ENCODE assay signal across 8 mouse cellular contexts in the genomic region with DNA sequence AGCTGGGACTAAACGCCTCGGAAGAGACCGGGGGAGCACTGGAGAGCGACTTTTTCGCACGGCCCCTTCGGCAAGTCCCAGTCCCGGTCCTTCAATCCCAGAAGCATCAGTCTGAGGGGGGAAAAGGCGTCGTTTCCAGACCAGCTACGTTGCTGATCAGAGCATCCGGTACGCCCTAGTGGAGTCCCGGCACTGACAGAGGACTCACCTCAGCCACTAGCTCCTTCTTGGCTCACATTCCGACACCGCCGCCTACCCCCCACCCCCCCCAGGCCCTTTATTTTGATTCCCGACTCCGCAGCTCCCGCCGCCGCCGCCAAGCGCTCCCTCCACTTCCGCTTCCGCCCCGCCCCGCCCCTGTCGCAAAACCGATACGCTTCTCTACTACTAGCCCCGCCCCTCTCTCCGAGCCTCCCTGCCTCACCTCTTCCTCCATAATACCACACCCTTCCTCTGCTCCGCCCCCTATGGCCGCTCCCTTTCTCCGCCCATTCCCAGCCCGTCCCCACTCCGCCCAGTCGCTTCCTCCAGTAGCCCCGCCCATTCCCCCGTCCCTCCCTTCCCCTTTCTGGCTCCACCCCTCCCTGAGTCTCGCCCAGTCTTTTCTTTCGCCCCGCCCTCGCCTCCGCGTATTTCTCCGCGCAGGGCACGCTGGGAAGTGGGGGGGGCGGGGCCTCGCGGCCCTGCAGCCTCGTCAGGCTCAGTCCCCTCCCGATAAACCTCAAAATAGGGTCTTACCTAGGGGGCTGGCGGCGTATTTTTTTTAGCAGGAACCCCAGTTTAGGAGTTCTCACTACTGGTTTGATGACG. TPM values are rescaled to one million over a fixed set of nuclear protein-coding genes. Genes with fewer than 3 reads are reported as not detected.
DNase-seq lines count a peak whose midpoint lies in the region; ATAC-seq and TF ChIP-seq lines count a peak whose summit lies in the region.

No protein-coding gene starts in this region.

- H3K4me1 ChIP-seq in cortical plate, adult 2 months (ENCODE audit: control insufficient read depth, insufficient read depth, low read length), result peaks cover 2% of the 10 kb centered on the region; the same call in 1 of the 2 replicates
- H3K4me1 ChIP-seq in megakaryocyte, embryonic 14.5 days, result peaks cover 43% of the 10 kb centered on the region

- ATAC-seq in activated CD4-positive, CD25-positive, alpha-beta regulatory T cell, adult 4 months, result peak; percentile 74

- peak; percentile 99 for DNase-seq in gastrocnemius, adult 8-10 months (ENCODE audit: low spot score in 2 of 2)
- DNase-seq in hindlimb bud, embryonic 11.5 days (ENCODE audit: extremely low spot score, low read depth, low spot score), result peak; percentile 90
- DNase-seq in left cerebral cortex, adult 8-10 months (ENCODE audit: low spot score in 2 of 2), result peak; percentile 84 to 99
- DNase-seq in right cerebral cortex, postnatal 10 days (ENCODE audit: low spot score in 2 of 2), result peak; percentile 99 to 100
- DNase-seq in urinary bladder, postnatal 25 days (ENCODE audit: low spot score), result peak; percentile 98

- H3K36me3 ChIP-seq in megakaryocyte, embryonic 14.5 days (replicated peaks; ENCODE audit: low read length), result peaks cover 17% of the 10 kb centered on the region

- H3K27ac ChIP-seq in cortical plate, adult 2 months (ENCODE audit: insufficient read depth, low read length), result peak overlapping the region; percentile 99

- no peaks in the 10 kb centered on the region for H3K9me3 ChIP-seq in megakaryocyte, embryonic 14.5 days

- TF ChIP-seq POLR2A in cortical plate, adult 2 months (IDR thresholded peaks at IDR 0.05; ENCODE audit: extremely low read depth, insufficient read depth, low read length), result peak; percentile 96

- TF ChIP-seq CTCF in cortical plate, adult 2 months (IDR thresholded peaks at IDR 0.05; ENCODE audit: extremely low read depth, insufficient read depth, low read length), result no peak

- no peaks in the 10 kb centered on the region for H3K27me3 ChIP-seq in megakaryocyte, embryonic 14.5 days (replicated peaks)

- H3K4me3 ChIP-seq in cortical plate, adult 2 months (ENCODE audit: insufficient read depth, low read length), result peak overlapping the region; percentile 82
- peak overlapping the region; percentile 100 for H3K4me3 ChIP-seq in megakaryocyte, embryonic 14.5 days (replicated peaks)

RNA-seq across cellular contexts. Expression of a gene that starts 3.9 kb away (rescaled TPM):
- 10 to 100 TPM; 98.7 to 99.1 TPM for polyA plus RNA-seq in activated CD4-positive, CD25-positive, alpha-beta regulatory T cell, adult 4 months (2017; shearing (Covaris generic))
- polyA plus RNA-seq in cortical plate, adult 2 months (2012; rRNA removed), result 28.0 and 30.0 TPM in 2 replicates
- 10 to 100 TPM; 27.2 to 32.5 (median 28.7) TPM for total RNA-seq in gastrocnemius, adult 8-10 months (2022)
- 10 to 100 TPM; 14.8 to 22.3 (median 17.7) TPM for total RNA-seq in left cerebral cortex, adult 8-10 months (2022)
- polyA plus RNA-seq in megakaryocyte, embryonic 14.5 days (2012; ENCODE audit: insufficient read depth, low replicate concordance), result 10.7 and 23.7 TPM in 2 replicates

RNA-seq across cellular contexts. Expression of a gene that starts 4.0 kb away (rescaled TPM):
- polyA plus RNA-seq in activated CD4-positive, CD25-positive, alpha-beta regulatory T cell, adult 4 months (2017; shearing (Covaris generic)), result 10 to 100 TPM; 29.1 to 33.9 TPM
- polyA plus RNA-seq in cortical plate, adult 2 months (2012; rRNA removed), result 45.4 and 46.7 TPM in 2 replicates
- 10 to 100 TPM; 21.1 to 25.7 (median 21.9) TPM for total RNA-seq in gastrocnemius, adult 8-10 months (2022)
- total RNA-seq in left cerebral cortex, adult 8-10 months (2022), result 100 to 1,000 TPM; 135 to 173 (median 155) TPM
- 0.70 and 1.1 TPM in 2 replicates for polyA plus RNA-seq in megakaryocyte, embryonic 14.5 days (2012; ENCODE audit: insufficient read depth, low replicate concordance)

Comparison
In these comparisons a context has a peak if more than half of its experiments do, and no peak if none do; other contexts are left out.
1. Peak in every context shown above with its lines: DNase-seq, ATAC-seq, H3K4me3 ChIP-seq and H3K27ac ChIP-seq.
2. RNA of a gene that starts 4.0 kb away (polyA plus RNA-seq): 45.4 to 46.7 TPM in cortical plate, adult 2 months and 29.1 to 33.9 TPM in activated CD4-positive, CD25-positive, alpha-beta regulatory T cell, adult 4 months; 0.70 to 1.1 TPM in megakaryocyte, embryonic 14.5 days; every median in the first group is over 10 times any median in the second.